Comparison of ENCODE assay signal across 12 mouse cellular contexts in the genomic region with DNA sequence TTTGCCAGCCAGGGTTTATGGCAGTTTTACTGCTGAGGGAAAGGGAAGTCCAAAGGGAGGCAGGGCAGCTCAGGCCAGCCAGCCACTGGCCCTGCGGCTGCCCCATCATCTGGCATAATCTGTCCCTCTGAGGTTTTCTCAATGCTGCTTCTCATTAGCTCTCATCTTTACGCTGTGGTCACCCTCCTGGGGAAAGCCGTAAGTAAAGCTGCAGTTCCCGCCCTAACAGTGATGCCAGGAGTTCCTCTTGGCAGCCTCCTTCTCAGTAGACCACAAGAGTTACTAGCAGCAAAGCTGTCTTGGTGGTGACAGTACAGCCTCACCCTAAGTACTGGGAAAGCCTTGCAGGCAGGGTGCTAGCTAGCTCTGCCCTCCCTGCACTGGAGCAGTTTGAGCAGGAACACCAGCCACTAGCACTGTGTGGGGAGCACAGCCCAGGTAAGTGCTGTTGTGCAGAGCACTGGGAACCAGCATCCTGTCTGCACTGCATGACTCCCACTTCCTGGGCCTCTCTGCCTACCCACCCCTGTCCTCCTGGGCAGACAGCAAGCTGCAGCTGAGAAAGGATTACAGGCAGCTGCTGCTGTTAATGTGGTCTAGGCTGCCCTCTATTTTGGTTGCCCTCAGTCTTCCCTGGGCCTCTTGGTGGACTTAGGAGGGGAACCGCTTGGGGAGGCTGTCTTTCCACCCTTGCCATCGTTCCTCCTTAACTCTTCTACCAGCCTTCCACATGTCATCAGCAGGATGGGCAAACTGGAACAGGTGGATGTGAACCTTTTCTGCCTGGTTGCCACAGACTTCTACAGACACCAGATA. TPM values are rescaled to one million over a fixed set of nuclear protein-coding genes. Genes with fewer than 3 reads are reported as not detected.
DNase-seq lines count a peak whose midpoint lies in the region; ATAC-seq and TF ChIP-seq lines count a peak whose summit lies in the region.
"Had no signal": no experiment of that assay in that cellular context is flagged by ENCODE, and none has a peak within 500 bp of the region (broad histone marks: within the 10 kb centered on the region; RNA-seq: fewer than 3 reads in every experiment).

A gene (plus strand): TSS at position 103 of the 816 bp plus-strand sequence.

- WGBS in kidney, adult 2 months = 84% methylated on average over 6 of the region's 6 CpGs
- 59% methylated on average over 6 of the region's 6 CpGs for WGBS in embryonic facial prominence, embryonic 15.5 days

- DNase-seq in kidney, adult 2 months = no peak
- no peak for DNase-seq in kidney, postnatal 4 days
- DNase-seq in 416B (ENCODE audit: low read depth) = peak; percentile 85
- peak; percentile 13 for DNase-seq in naive thymus-derived CD4-positive, alpha-beta T cell, adult 2 months (ENCODE audit: low read depth)
- no peak for DNase-seq in cerebellum, postnatal 4 days (ENCODE audit: low spot score in 2 of 2)
- no peak for DNase-seq in spleen, postnatal 14 days (ENCODE audit: low spot score in 2 of 2)
- no peak for DNase-seq in layer of hippocampus, adult 9-11 months
- DNase-seq: cerebellum, postnatal 36 days had no signal

- no peaks in the 10 kb centered on the region for H3K27me3 ChIP-seq in kidney, adult 2 months (replicated peaks; ENCODE audit: control insufficient read depth, insufficient read depth, low read length)
- H3K27me3 ChIP-seq in embryonic facial prominence, embryonic 15.5 days = no peaks in the 10 kb centered on the region
- H3K27me3 ChIP-seq: forebrain, embryonic 15.5 days; hindbrain, embryonic 13.5 days; Patski had no signal

- TF ChIP-seq CTCF in kidney, adult 2 months (conservative IDR thresholded peaks at IDR 0.05; ENCODE audit: insufficient read depth, insufficient read length, low read depth, low read length) = no peak

- no peak within 1 kb of the TSS for H3K4me3 ChIP-seq in kidney, adult 2 months (ENCODE audit: insufficient read depth, low read depth, low read length)
- no peak within 1 kb of the TSS for H3K4me3 ChIP-seq in embryonic facial prominence, embryonic 15.5 days (replicated peaks)
- H3K4me3 ChIP-seq: forebrain, embryonic 15.5 days; hindbrain, embryonic 13.5 days had no signal

- no peaks in the 10 kb centered on the region for H3K4me1 ChIP-seq in kidney, adult 2 months (ENCODE audit: control insufficient read depth, insufficient read depth, low read length)
- H3K4me1 ChIP-seq in embryonic facial prominence, embryonic 15.5 days = peaks cover 6% of the 10 kb centered on the region; the same call in 1 of the 2 replicates
- H3K4me1 ChIP-seq: forebrain, embryonic 15.5 days had no signal

- H3K36me3 ChIP-seq in kidney, adult 2 months (ENCODE audit: control insufficient read depth, insufficient read depth, low read length) = peaks cover 1% of the 10 kb centered on the region; the same call in 1 of the 2 replicates
- peaks cover 50% of the 10 kb centered on the region for H3K36me3 ChIP-seq in embryonic facial prominence, embryonic 15.5 days

- H3K27ac ChIP-seq in kidney, adult 2 months (ENCODE audit: insufficient read depth, low read depth, low read length) = peak within 1 kb of the TSS; percentile 61; the same call in 1 of the 2 replicates
- H3K27ac ChIP-seq in embryonic facial prominence, embryonic 15.5 days (replicated peaks) = peak within 1 kb of the TSS; percentile 36; the same call in 1 of the 2 replicates
- H3K27ac ChIP-seq: forebrain, embryonic 15.5 days; hindbrain, embryonic 13.5 days had no signal

- TF ChIP-seq POLR2A in kidney, adult 2 months (IDR thresholded peaks at IDR 0.05; ENCODE audit: low read depth, low read length) = no peak

- no peaks in the 10 kb centered on the region for H3K9me3 ChIP-seq in embryonic facial prominence, embryonic 15.5 days (replicated peaks)
- H3K9me3 ChIP-seq: forebrain, embryonic 15.5 days; hindbrain, embryonic 13.5 days had no signal

- peak; percentile 48; the same call in 1 of the 2 replicates for ATAC-seq in embryonic facial prominence, embryonic 15.5 days (ENCODE audit: insufficient number of reproducible peaks, low FRiP score, low TSS enrichment, low read depth)
- ATAC-seq: forebrain, embryonic 15.5 days; Patski had no signal

- H3K4me2 ChIP-seq in embryonic facial prominence, embryonic 15.5 days (replicated peaks) = no peak within 1 kb of the TSS
- H3K4me2 ChIP-seq: forebrain, embryonic 15.5 days; hindbrain, embryonic 13.5 days had no signal

- no peak within 1 kb of the TSS for H3K9ac ChIP-seq in embryonic facial prominence, embryonic 15.5 days
- H3K9ac ChIP-seq: forebrain, embryonic 15.5 days; hindbrain, embryonic 13.5 days had no signal

RNA-seq across cellular contexts. Expression of the gene that starts here (rescaled TPM):
- 1.1 and 1.8 TPM in 2 replicates for polyA plus RNA-seq in kidney, adult 2 months (2012; rRNA removed)
- 0.87 and 3.7 TPM in 2 replicates for polyA plus RNA-seq in embryonic facial prominence, embryonic 15.5 days (2015; fragmentation: Nextera tagmentation; extraction: Ambion mirVana)

Comparison
In these comparisons a context has a peak if more than half of its experiments do, and no peak if none do; other contexts are left out.
1. DNase-seq: peak in 416B (single experiment) and naive thymus-derived CD4-positive, alpha-beta T cell, adult 2 months (single experiment); none in kidney, adult 2 months (single experiment), kidney, postnatal 4 days (0 of 2), cerebellum, postnatal 4 days (0 of 2), spleen, postnatal 14 days (0 of 2) and layer of hippocampus, adult 9-11 months (single experiment).